Mouse (Mus musculus) erythroblast, embryonic 14.5 days (primary cell): Measurements from ENCODE around the gene Tymp. TPM values are rescaled to one million over a fixed set of nuclear protein-coding genes. Genes with fewer than 3 reads are reported as not detected.
A peak's percentile ranks its signal among the peaks of the same experiment; 100 is the strongest.

Source experiments
- H3K27me3 ChIP-seq: 2 replicates; pipeline ENCODE4 v1.6.1; 2012; ENCODE audit warnings: inconsistent platforms; ENCODE audit not compliant: control insufficient read depth
- H3K36me3 ChIP-seq: 2 replicates; pipeline ENCODE4 v1.6.1; 2012; ENCODE audit warnings: mild to moderate bottlenecking, inconsistent platforms; ENCODE audit not compliant: control insufficient read depth
- H3K4me1 ChIP-seq: 2 replicates; pipeline ENCODE4 v1.6.1; 2012; ENCODE audit warnings: inconsistent platforms; ENCODE audit not compliant: control insufficient read depth
- H3K4me3 ChIP-seq: replicated peaks from 2 replicates; pipeline ENCODE3; 2012; ENCODE audit warnings: moderate library complexity, mild to moderate bottlenecking, inconsistent platforms
- H3K9me3 ChIP-seq: 2 replicates; pipeline ENCODE4 v1.6.1; 2012; ENCODE audit warnings: low read length, inconsistent platforms, mixed read lengths; ENCODE audit not compliant: control insufficient read depth
- GATA1 ChIP-seq: IDR thresholded peaks from 2 replicates; pipeline ENCODE4 v1.6.1; 2012; ENCODE audit warnings: low read length, inconsistent platforms, mixed read lengths
- TAL1 ChIP-seq: IDR thresholded peaks from 3 replicates; pipeline ENCODE4 v1.6.1; 2012; ENCODE audit warnings: low read length, inconsistent platforms, mixed read lengths
- polyA plus RNA-seq: library from polyadenylated mRNA; stranded (reverse); fragments of >175 nt; gene quantifications from 2 replicates; pipeline ENCODE4 v1.2.3, GENCODE M21; 2012

The Tymp gene
- polyA plus RNA-seq, 1 experiment: 0.17 TPM

- Histone ChIP-seq H3K4me1 (peaks cover 46% of the 10 kb centered on the region), H3K36me3 (peaks cover 9% of the 10 kb centered on the region), H3K9me3 (no peaks in the 10 kb centered on the region), H3K4me3 (no peak overlapping the region), H3K27me3 (peaks cover 44% of the 10 kb centered on the region)
- TF ChIP-seq TAL1 (no peak), GATA1 (no peak)
Measured at GRCm38 (mm10) chr15:89377362-89377761, 523 bp upstream of the Tymp start.

- Histone ChIP-seq H3K4me1 (peaks cover 57% of the 10 kb centered on the region), H3K9me3 (no peaks in the 10 kb centered on the region), H3K36me3 (peaks cover 22% of the 10 kb centered on the region), H3K4me3 (no peak overlapping the region), H3K27me3 (peaks cover 44% of the 10 kb centered on the region)
- TF ChIP-seq GATA1: no peak
- TF ChIP-seq TAL1: no peak
Measured at GRCm38 (mm10) chr15:89376040-89376439, 799 bp downstream of the Tymp start.

- peaks cover 65% of the 10 kb centered on the region for H3K4me1 ChIP-seq
- no peak overlapping the region for H3K4me3 ChIP-seq
- TF ChIP-seq TAL1 (no peak), GATA1 (no peak)
- H3K27me3 ChIP-seq: peaks cover 39% of the 10 kb centered on the region
- peaks cover 33% of the 10 kb centered on the region for H3K36me3 ChIP-seq
- no peaks in the 10 kb centered on the region for H3K9me3 ChIP-seq
Measured at GRCm38 (mm10) chr15:89374801-89375534, 1.9 kb downstream of the Tymp start.

GRCm38 (mm10) chr15:89374340-89374739 is 2.5 kb downstream of the Tymp start:
- H3K27me3 ChIP-seq: peaks cover 35% of the 10 kb centered on the region
- no peaks in the 10 kb centered on the region for H3K9me3 ChIP-seq
- peak overlapping the region; percentile 82 for H3K4me3 ChIP-seq
- TF ChIP-seq TAL1: no peak
- TF ChIP-seq GATA1: no peak
- peaks cover 39% of the 10 kb centered on the region for H3K36me3 ChIP-seq
- H3K4me1 ChIP-seq: peaks cover 66% of the 10 kb centered on the region

GRCm38 (mm10) chr15:89373762-89374248 is 3.0 kb downstream of the Tymp start, which contains the start of gene Sco2:
Gene Sco2 (minus strand): TSS chr15:89373846.
- H3K9me3 ChIP-seq: no peaks in the 10 kb centered on the region
- H3K36me3 ChIP-seq: peaks cover 45% of the 10 kb centered on the region
- TF ChIP-seq GATA1: no peak
- TF ChIP-seq TAL1: no peak
- H3K27me3 ChIP-seq: peaks cover 29% of the 10 kb centered on the region
- peaks cover 60% of the 10 kb centered on the region for H3K4me1 ChIP-seq
- peak within 1 kb of the TSS; percentile 82 for H3K4me3 ChIP-seq

- H3K36me3 ChIP-seq: peaks cover 51% of the 10 kb centered on the region
- TF ChIP-seq GATA1 (peak; percentile 52; the same call in 1 of the 2 replicates), TAL1 (no peak)
- H3K9me3 ChIP-seq: no peaks in the 10 kb centered on the region
- H3K27me3 ChIP-seq: peaks cover 23% of the 10 kb centered on the region
- H3K4me1 ChIP-seq: peaks cover 54% of the 10 kb centered on the region
- H3K4me3 ChIP-seq: peak overlapping the region; percentile 82
Measured at GRCm38 (mm10) chr15:89373027-89373761, 3.6 kb downstream of the Tymp start.

GRCm38 (mm10) chr15:89372536-89372935 is 4.3 kb downstream of the Tymp start:
- Histone ChIP-seq H3K27me3 (peaks cover 17% of the 10 kb centered on the region), H3K9me3 (no peaks in the 10 kb centered on the region), H3K4me1 (peaks cover 51% of the 10 kb centered on the region), H3K4me3 (peak overlapping the region; percentile 82), H3K36me3 (peaks cover 57% of the 10 kb centered on the region)
- no peak for TF ChIP-seq GATA1
- TF ChIP-seq TAL1: no peak

GRCm38 (mm10) chr15:89372068-89372467 is 4.8 kb downstream of the Tymp start:
- peaks cover 62% of the 10 kb centered on the region for H3K36me3 ChIP-seq
- H3K9me3 ChIP-seq: no peaks in the 10 kb centered on the region
- H3K4me1 ChIP-seq: peaks cover 48% of the 10 kb centered on the region
- TF ChIP-seq GATA1: no peak
- TF ChIP-seq TAL1: no peak
- H3K27me3 ChIP-seq: peaks cover 12% of the 10 kb centered on the region
- H3K4me3 ChIP-seq: no peak overlapping the region

- peaks cover 100% of the 10 kb centered on the region for H3K36me3 ChIP-seq
- no peaks in the 10 kb centered on the region for H3K9me3 ChIP-seq
- no peak for TF ChIP-seq TAL1
- TF ChIP-seq GATA1: no peak
- peaks cover 13% of the 10 kb centered on the region for H3K4me1 ChIP-seq
- H3K4me3 ChIP-seq: no peak overlapping the region
- H3K27me3 ChIP-seq: no peaks in the 10 kb centered on the region; the same call in 1 of the 2 replicates
Measured at GRCm38 (mm10) chr15:89365141-89365551, 11.7 kb downstream of the Tymp start.
